Mouse (Mus musculus): ENCODE measurements at regions not wholly inside any gene's neighbourhood (a gene's known extent, or its start where the extent isn't known, plus 50 kb on each side); places are given as distances from the start of the nearest gene placed in this dataset.

DNA sequence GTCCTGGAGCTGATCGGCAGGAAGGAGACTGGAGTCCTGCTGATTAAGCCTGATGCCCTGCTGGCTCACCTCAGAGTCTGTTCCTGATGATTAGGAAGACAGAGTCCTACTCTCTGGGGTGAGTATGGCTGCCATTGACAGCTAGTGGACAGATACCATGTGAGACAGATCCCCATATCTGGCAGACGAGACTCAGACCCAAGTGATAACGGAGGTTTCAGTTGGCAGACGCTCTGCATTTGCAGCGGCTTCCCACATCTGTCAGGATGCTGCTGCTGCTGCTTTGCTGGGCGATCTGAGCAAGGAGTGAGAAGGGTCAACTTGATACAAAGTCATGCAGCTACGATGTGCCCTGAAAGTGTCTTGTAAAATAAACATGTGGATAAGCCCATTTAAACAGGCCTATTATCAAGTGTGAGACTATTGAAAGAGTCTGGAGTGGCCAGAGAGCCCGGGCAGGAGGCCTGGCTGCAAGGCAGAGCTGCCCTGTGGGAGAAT, 98.1 kb upstream of the Cops8 start:
- Histone ChIP-seq H3K4me1 (ENCODE audit: control insufficient read depth, insufficient read depth, low read length) (no peaks in the 10 kb centered on the region), H3K9me3 (ENCODE audit: control insufficient read depth, low read length) (no peaks in the 10 kb centered on the region), H3K27ac (ENCODE audit: low read depth, low read length) (no peak overlapping the region), H3K4me3 (ENCODE audit: low read depth, low read length) (no peak overlapping the region), H3K27me3 (ENCODE audit: control insufficient read depth, insufficient read depth, low read length) (no peaks in the 10 kb centered on the region), H3K9ac (replicated peaks; ENCODE audit: low read depth, low read length) (no peak overlapping the region), H3K36me3 (ENCODE audit: control insufficient read depth, insufficient read depth, low read length) (no peaks in the 10 kb centered on the region), H3K4me2 (ENCODE audit: low read depth, low read length) (no peak overlapping the region)
- ATAC-seq (ENCODE audit: low read depth) = no peak
- 30% methylated on average over 8 of the region's 8 CpGs for WGBS

DNA sequence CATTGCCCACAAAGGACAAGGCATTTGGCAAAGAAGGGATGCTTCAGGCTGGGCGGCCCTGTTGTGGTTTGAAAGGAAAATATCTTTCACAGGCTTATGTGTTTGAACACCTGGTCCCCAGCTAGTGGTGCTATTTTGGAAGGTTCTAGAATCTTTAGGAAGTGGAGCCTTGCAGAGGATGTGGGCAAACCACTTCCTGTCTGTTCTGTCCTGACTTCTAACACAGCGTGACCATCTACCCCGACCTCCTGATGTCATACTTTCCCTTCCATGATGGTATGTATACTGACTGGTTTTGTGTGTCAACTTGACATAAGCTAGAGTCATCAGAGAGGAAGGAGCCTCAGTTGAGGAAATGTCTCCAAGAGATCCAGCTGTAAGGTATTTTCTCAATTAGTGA, 97.2 kb upstream of the Cops8 start:
- no peak overlapping the region for H3K27ac ChIP-seq (ENCODE audit: low read depth, low read length)
- no peaks in the 10 kb centered on the region for H3K36me3 ChIP-seq (ENCODE audit: control insufficient read depth, insufficient read depth, low read length)

DNA sequence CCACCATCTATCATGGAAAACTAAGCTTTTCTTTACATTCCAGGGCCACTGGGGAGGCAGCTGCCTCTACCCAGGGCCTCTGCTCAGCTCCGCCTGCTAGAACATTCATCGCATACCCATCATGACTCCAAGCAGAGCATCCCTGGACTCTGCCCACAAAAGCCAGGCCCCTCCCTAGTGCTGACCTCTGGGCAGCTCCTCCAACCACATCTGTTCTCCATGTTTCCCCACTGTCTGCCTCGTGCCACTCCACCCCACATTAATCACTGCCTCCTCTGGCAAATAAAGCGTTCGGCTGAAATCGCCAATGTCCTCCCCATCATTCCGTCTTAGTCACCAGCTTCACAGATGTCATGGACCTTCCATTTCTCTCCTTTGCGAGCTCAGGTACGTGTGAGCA, 96.2 kb upstream of the Cops8 start:
- Histone ChIP-seq H3K4me2 (ENCODE audit: low read depth, low read length) (no peak overlapping the region), H3K27me3 (ENCODE audit: control insufficient read depth, insufficient read depth, low read length) (no peaks in the 10 kb centered on the region), H3K9me3 (ENCODE audit: control insufficient read depth, low read length) (no peaks in the 10 kb centered on the region), H3K9ac (replicated peaks; ENCODE audit: low read depth, low read length) (no peak overlapping the region), H3K36me3 (ENCODE audit: control insufficient read depth, insufficient read depth, low read length) (no peaks in the 10 kb centered on the region), H3K27ac (ENCODE audit: low read depth, low read length) (no peak overlapping the region), H3K4me3 (ENCODE audit: low read depth, low read length) (no peak overlapping the region), H3K4me1 (ENCODE audit: control insufficient read depth, insufficient read depth, low read length) (no peaks in the 10 kb centered on the region)
- ATAC-seq (ENCODE audit: low read depth) = no peak
- 58% methylated on average over 9 of the region's 9 CpGs for WGBS

More for the DNA sequence above, 97.2 kb upstream of the Cops8 start:
- Histone ChIP-seq H3K27me3 (ENCODE audit: control insufficient read depth, insufficient read depth, low read length) (no peaks in the 10 kb centered on the region), H3K4me3 (ENCODE audit: low read depth, low read length) (no peak overlapping the region), H3K9ac (replicated peaks; ENCODE audit: low read depth, low read length) (no peak overlapping the region), H3K9me3 (ENCODE audit: control insufficient read depth, low read length) (no peaks in the 10 kb centered on the region), H3K4me1 (ENCODE audit: control insufficient read depth, insufficient read depth, low read length) (no peaks in the 10 kb centered on the region), H3K4me2 (ENCODE audit: low read depth, low read length) (no peak overlapping the region)
- 90% methylated on average over 3 of the region's 3 CpGs for WGBS
- ATAC-seq (ENCODE audit: low read depth) = no peak

DNA sequence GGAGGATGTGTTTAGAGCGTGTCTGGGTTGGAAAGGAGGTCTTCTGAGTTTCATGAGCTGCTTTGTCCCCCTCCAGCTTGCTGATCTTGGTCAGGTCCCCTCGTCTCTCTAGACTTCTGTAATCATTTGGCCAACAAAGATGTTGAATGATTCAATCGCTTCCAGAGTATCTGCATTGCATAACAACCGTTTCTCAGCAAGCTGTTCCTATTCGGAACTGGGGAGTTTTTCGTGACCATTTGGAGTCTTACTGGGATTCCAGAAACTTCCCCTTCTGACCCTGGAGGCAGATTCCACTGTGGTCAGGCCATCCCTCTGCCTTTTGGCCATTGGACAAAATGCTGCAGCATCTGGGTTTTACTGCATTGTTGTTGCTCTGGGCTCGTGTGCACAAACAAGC, 93.4 kb upstream of the Cops8 start:
- H3K36me3 ChIP-seq (ENCODE audit: control insufficient read depth, insufficient read depth, low read length) = no peaks in the 10 kb centered on the region
- no peaks in the 10 kb centered on the region for H3K4me1 ChIP-seq (ENCODE audit: control insufficient read depth, insufficient read depth, low read length)
- no peak overlapping the region for H3K9ac ChIP-seq (replicated peaks; ENCODE audit: low read depth, low read length)
- H3K4me2 ChIP-seq (ENCODE audit: low read depth, low read length) = no peak overlapping the region
- H3K9me3 ChIP-seq (ENCODE audit: control insufficient read depth, low read length) = no peaks in the 10 kb centered on the region
- no peaks in the 10 kb centered on the region for H3K27me3 ChIP-seq (ENCODE audit: control insufficient read depth, insufficient read depth, low read length)
- no peak overlapping the region for H3K4me3 ChIP-seq (ENCODE audit: low read depth, low read length)
- 93% methylated on average over 7 of the region's 7 CpGs for WGBS
- H3K27ac ChIP-seq (ENCODE audit: low read depth, low read length) = no peak overlapping the region
- no peak for ATAC-seq (ENCODE audit: low read depth)

DNA sequence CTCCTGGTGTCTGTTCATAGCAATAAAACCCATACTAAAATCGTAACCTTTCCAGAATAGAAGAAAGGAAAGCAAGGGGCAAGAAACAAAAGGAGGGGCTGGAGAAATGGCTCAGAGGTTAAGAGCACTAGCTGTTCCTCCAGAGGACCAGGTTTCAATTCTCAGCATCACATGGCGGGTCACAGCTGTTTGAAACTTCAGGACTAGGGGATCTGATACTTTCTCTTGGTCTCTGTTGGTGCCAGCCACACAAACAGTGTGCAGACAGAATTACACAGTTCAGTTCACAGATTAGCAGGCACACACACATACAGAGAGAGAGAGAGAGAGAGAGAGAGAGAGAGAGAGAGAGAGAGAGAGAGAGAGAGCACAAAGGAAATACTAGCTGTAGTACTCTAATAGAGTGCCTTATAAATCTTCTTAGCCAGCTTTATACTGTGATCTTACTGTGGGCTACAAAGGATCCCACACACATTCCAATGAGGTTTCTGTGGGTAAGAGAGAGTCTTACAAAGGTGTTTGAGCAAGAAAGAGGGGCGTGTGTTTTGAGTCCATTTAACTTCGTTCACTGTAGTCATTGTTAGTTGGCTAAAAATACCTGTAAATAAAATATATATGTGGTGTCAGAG, 89.2 kb upstream of the Cops8 start:
- Histone ChIP-seq H3K27ac (ENCODE audit: low read depth, low read length) (no peak overlapping the region), H3K4me3 (ENCODE audit: low read depth, low read length) (no peak overlapping the region), H3K9ac (replicated peaks; ENCODE audit: low read depth, low read length) (no peak overlapping the region), H3K4me2 (ENCODE audit: low read depth, low read length) (no peak overlapping the region), H3K27me3 (ENCODE audit: control insufficient read depth, insufficient read depth, low read length) (no peaks in the 10 kb centered on the region), H3K4me1 (ENCODE audit: control insufficient read depth, insufficient read depth, low read length) (peaks cover 3% of the 10 kb centered on the region), H3K36me3 (ENCODE audit: control insufficient read depth, insufficient read depth, low read length) (no peaks in the 10 kb centered on the region), H3K9me3 (ENCODE audit: control insufficient read depth, low read length) (no peaks in the 10 kb centered on the region)
- WGBS = 46% methylated on average over 4 of the region's 4 CpGs
- no peak for ATAC-seq (ENCODE audit: low read depth)

DNA sequence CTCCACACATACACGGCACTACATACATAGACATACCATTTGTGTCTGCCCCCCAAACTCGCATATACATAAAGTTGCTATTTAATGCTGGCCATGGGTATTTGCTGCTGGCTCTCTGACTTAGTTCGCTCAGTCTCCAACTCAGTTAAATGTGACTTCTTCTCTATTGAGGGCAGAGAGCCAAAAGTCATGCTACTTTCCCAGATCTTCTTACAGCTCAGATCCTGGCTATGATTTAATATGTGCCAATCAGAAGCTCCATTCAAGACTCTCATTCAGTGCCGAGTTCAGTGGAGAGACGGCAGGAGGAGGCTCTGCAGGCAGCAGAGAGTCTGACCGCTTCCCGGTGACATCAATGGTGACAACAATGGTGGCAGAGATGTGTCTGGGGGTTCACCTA, 88.6 kb upstream of the Cops8 start:
- Histone ChIP-seq H3K27ac (ENCODE audit: low read depth, low read length) (no peak overlapping the region), H3K4me3 (ENCODE audit: low read depth, low read length) (no peak overlapping the region), H3K27me3 (ENCODE audit: control insufficient read depth, insufficient read depth, low read length) (no peaks in the 10 kb centered on the region), H3K36me3 (ENCODE audit: control insufficient read depth, insufficient read depth, low read length) (no peaks in the 10 kb centered on the region), H3K9ac (replicated peaks; ENCODE audit: low read depth, low read length) (no peak overlapping the region), H3K4me1 (ENCODE audit: control insufficient read depth, insufficient read depth, low read length) (peaks cover 8% of the 10 kb centered on the region), H3K4me2 (ENCODE audit: low read depth, low read length) (no peak overlapping the region), H3K9me3 (ENCODE audit: control insufficient read depth, low read length) (no peaks in the 10 kb centered on the region)
- no peak for ATAC-seq (ENCODE audit: low read depth)
- WGBS = 75% methylated on average over 7 of the region's 7 CpGs

DNA sequence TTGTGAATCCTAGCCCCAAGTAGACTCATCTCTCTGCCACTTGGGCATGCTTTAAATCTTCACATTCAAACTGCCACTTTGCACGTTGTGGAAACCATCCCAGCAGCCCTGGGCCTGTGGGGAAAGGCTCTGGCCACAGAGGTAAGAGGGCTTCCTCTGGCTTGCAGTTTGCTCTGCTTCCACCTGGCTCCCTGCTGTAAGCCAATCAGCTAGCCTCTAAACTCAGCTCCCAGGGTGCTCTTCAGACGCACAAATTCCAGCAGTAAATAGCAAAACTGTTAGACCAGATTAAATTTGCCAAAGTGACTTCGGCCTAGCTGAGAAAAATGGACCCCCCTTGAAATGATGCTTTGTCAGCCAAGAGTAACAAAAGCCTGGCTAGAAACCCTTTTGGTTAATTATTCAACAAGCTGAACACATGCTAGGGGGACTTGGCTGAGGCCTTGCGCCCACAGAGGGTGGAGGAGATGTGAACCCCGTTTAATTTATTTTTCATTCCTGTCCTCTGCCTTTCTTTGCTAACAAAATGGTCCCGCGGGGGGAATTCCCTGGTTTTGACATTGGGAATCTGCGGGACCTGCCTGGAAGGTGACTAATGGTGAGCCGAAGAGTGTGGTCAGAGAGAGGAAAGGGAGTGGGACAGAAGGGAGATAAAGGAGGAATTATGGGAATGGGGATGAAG, 84.1 kb upstream of the Cops8 start:
- Histone ChIP-seq H3K4me1 (ENCODE audit: control insufficient read depth, insufficient read depth, low read length) (peaks cover 8% of the 10 kb centered on the region), H3K27me3 (ENCODE audit: control insufficient read depth, insufficient read depth, low read length) (no peaks in the 10 kb centered on the region), H3K9ac (replicated peaks; ENCODE audit: low read depth, low read length) (no peak overlapping the region), H3K27ac (ENCODE audit: low read depth, low read length) (no peak overlapping the region), H3K4me3 (ENCODE audit: low read depth, low read length) (no peak overlapping the region), H3K9me3 (ENCODE audit: control insufficient read depth, low read length) (no peaks in the 10 kb centered on the region), H3K36me3 (ENCODE audit: control insufficient read depth, insufficient read depth, low read length) (no peaks in the 10 kb centered on the region), H3K4me2 (ENCODE audit: low read depth, low read length) (no peak overlapping the region)
- no peak for ATAC-seq (ENCODE audit: low read depth)
- 26% methylated on average over 9 of the region's 9 CpGs for WGBS

DNA sequence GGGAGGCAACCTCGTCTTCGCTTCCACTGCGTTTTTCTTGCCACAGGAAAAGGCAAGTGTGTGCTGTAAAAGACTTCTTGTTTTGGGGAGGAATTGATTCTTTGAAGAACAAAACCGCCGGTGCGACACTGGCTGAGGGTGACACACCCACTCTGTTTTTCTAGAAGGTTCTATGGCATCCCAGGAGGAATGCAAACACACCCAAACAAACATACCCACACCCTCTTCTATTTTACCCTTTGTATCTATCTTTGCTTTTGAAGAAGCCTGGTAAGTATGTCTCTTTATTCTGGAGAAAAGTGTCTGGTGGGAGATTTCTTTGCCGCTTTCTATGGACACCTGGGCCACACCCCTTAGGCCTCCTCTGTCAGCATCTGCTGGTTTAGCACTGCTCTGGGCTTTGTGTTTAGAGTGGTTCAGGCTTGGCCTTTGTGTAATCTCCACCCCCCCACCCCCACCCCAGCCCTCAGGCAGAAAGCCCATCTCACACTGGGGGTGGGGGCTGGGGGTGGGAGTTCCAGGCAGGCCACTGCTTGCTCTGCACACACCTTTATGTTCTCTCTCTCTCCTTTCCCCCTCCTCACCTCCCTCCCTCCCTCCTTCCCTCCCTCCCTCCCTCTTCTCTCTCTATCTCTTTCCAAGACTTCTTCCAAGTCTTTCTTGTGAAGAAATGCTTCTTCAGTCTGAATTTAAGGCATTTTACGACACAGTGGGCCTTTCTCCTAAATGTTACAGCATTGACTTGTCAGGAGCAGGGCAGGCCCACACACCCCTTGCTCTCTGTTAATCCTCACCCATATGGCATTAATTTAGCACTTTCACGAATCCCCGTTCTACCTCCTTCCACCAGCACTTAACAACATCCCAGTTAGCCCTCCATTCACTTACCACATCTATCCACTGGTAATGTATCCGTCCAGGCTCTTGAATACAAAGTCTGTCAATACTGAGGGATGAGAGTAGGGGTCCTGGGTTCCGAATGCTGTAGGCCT, 83.2 kb upstream of the Cops8 start:
- H3K9ac ChIP-seq (replicated peaks; ENCODE audit: low read depth, low read length) = no peak overlapping the region
- no peaks in the 10 kb centered on the region for H3K9me3 ChIP-seq (ENCODE audit: control insufficient read depth, low read length)
- peaks cover 8% of the 10 kb centered on the region for H3K4me1 ChIP-seq (ENCODE audit: control insufficient read depth, insufficient read depth, low read length)
- no peaks in the 10 kb centered on the region for H3K36me3 ChIP-seq (ENCODE audit: control insufficient read depth, insufficient read depth, low read length)
- 72% methylated on average over 12 of the region's 12 CpGs for WGBS
- H3K4me3 ChIP-seq (ENCODE audit: low read depth, low read length) = no peak overlapping the region
- no peak for ATAC-seq (ENCODE audit: low read depth)
- H3K27ac ChIP-seq (ENCODE audit: low read depth, low read length) = no peak overlapping the region; the same call in 1 of the 2 replicates
- H3K4me2 ChIP-seq (ENCODE audit: low read depth, low read length) = no peak overlapping the region
- H3K27me3 ChIP-seq (ENCODE audit: control insufficient read depth, insufficient read depth, low read length) = no peaks in the 10 kb centered on the region

DNA sequence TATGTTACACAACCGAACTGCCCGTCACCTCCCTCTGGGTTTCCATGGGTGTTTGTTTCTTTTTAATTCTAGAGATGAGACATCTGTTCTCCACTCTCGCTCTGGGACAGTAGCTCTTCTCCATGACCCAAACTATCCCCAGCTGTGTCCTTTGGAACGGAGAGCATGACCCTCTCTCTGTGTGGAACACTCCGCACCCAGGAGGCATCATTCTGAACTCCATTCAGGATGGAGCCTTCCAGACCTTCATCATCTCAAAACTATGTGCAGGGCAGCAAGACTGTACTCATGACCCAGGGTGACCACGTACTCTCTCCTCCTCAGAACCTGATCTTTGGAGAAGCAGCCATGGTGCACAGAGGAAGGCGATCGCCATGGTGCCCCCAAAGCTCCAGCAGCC, 80.5 kb upstream of the Cops8 start:
- WGBS = 89% methylated on average over 8 of the region's 8 CpGs
- ATAC-seq (ENCODE audit: low read depth) = no peak
- no peak overlapping the region for H3K4me2 ChIP-seq (ENCODE audit: low read depth, low read length)
- H3K9me3 ChIP-seq (ENCODE audit: control insufficient read depth, low read length) = no peaks in the 10 kb centered on the region
- H3K27ac ChIP-seq (ENCODE audit: low read depth, low read length) = no peak overlapping the region
- no peaks in the 10 kb centered on the region for H3K36me3 ChIP-seq (ENCODE audit: control insufficient read depth, insufficient read depth, low read length)
- H3K4me3 ChIP-seq (ENCODE audit: low read depth, low read length) = no peak overlapping the region
- H3K4me1 ChIP-seq (ENCODE audit: control insufficient read depth, insufficient read depth, low read length) = peaks cover 8% of the 10 kb centered on the region
- H3K27me3 ChIP-seq (ENCODE audit: control insufficient read depth, insufficient read depth, low read length) = no peaks in the 10 kb centered on the region
- H3K9ac ChIP-seq (replicated peaks; ENCODE audit: low read depth, low read length) = no peak overlapping the region
